Mouse (Mus musculus) neural tube, embryonic 13.5 days (tissue): ENCODE measurements around the gene Tmem97. TPM values are rescaled to one million over a fixed set of nuclear protein-coding genes. Genes with fewer than 3 reads are reported as not detected.
"Not testable (repeated sequence)": the region's sequence is repeated elsewhere in the genome, so short reads cannot be mapped to it uniquely, and the experiment has no call there.

ENCODE experiments used
- ATAC-seq: fragments of 200-750 bp; cut with Nextera tagmentation; 2 replicates; pipeline ENCODE4 v1.8.0; 2017; ENCODE audit warnings: low read depth, mild to moderate bottlenecking, moderate TSS enrichment, moderate library complexity
- H3K27ac ChIP-seq: fragments of 300-500 bp; sonication (generic); replicated peaks from 2 replicates; pipeline ENCODE4 v1.5.1; 2015; ENCODE audit warnings: moderate library complexity, mild to moderate bottlenecking, inconsistent platforms
- H3K27me3 ChIP-seq: fragments of 300-500 bp; sonication (generic); 2 replicates; pipeline ENCODE4 v1.6.1; 2015; ENCODE audit warnings: mild to moderate bottlenecking, inconsistent platforms
- H3K36me3 ChIP-seq: fragments of 300-500 bp; sonication (generic); 2 replicates; pipeline ENCODE4 v1.6.1; 2015; ENCODE audit warnings: mild to moderate bottlenecking, inconsistent platforms
- H3K4me1 ChIP-seq: fragments of 300-500 bp; sonication (generic); replicated peaks from 2 replicates; pipeline ENCODE4 v1.6.1; 2015; ENCODE audit warnings: inconsistent platforms
- H3K4me2 ChIP-seq: fragments of 300-500 bp; sonication (generic); 2 replicates; pipeline ENCODE4 v1.6.1; 2015; ENCODE audit warnings: inconsistent platforms, mild to moderate bottlenecking, moderate library complexity
- H3K4me3 ChIP-seq: fragments of 300-500 bp; sonication (generic); 2 replicates; pipeline ENCODE4 v1.5.1; 2015; ENCODE audit warnings: mild to moderate bottlenecking, inconsistent platforms
- H3K9ac ChIP-seq: fragments of 300-500 bp; sonication (generic); 2 replicates; pipeline ENCODE4 v1.6.1; 2015; ENCODE audit warnings: moderate library complexity, mild to moderate bottlenecking, inconsistent platforms
- H3K9me3 ChIP-seq: fragments of 300-500 bp; sonication (generic); 2 replicates; pipeline ENCODE4 v1.6.1; 2016; ENCODE audit warnings: inconsistent platforms
- WGBS: fragments of 180-500 bp; shearing (Covaris S2); methylation state at CpG from one replicate; pipeline ENCODE4 v1.1.7; 2015; 5-methylcytosine and 5-hydroxymethylcytosine counted together
- polyA plus RNA-seq: library from polyadenylated mRNA; unstranded; fragments of >200 nt; fragmentation: Nextera tagmentation; extraction: Ambion mirVana; gene quantifications from 2 replicates; pipeline ENCODE4 v1.2.1, GENCODE M21; 2015

Gene Tmem97
- polyA plus RNA-seq, 1 experiment from 2014 or later: 31.5 TPM

GRCm38 (mm10) chr11:78547718-78548460, 2.7 kb downstream of the Tmem97 start:
- WGBS: 76% methylated on average over 2 of the region's 2 CpGs
- no peak overlapping the region for H3K4me3 ChIP-seq
- no peaks in the 10 kb centered on the region for H3K9me3 ChIP-seq
- peaks cover 20% of the 10 kb centered on the region for H3K36me3 ChIP-seq
- no peak overlapping the region for H3K4me2 ChIP-seq
- no peak overlapping the region for H3K27ac ChIP-seq
- ATAC-seq: no peak
- no peak overlapping the region for H3K9ac ChIP-seq
- H3K4me1 ChIP-seq: peaks cover 29% of the 10 kb centered on the region
- no peaks in the 10 kb centered on the region for H3K27me3 ChIP-seq

GRCm38 (mm10) chr11:78545181-78545580, 5.4 kb downstream of the Tmem97 start:
- H3K4me3 ChIP-seq: no peak overlapping the region
- H3K27ac ChIP-seq: no peak overlapping the region
- H3K36me3 ChIP-seq: peaks cover 43% of the 10 kb centered on the region
- no peak for ATAC-seq
- H3K4me1 ChIP-seq: peaks cover 23% of the 10 kb centered on the region
- no peak overlapping the region for H3K9ac ChIP-seq
- 76% methylated on average over 8 of the region's 8 CpGs for WGBS
- no peaks in the 10 kb centered on the region for H3K9me3 ChIP-seq
- no peak overlapping the region for H3K4me2 ChIP-seq
- H3K27me3 ChIP-seq: no peaks in the 10 kb centered on the region

GRCm38 (mm10) chr11:78544449-78545111, 6.0 kb downstream of the Tmem97 start:
- Histone ChIP-seq H3K9ac (no peak overlapping the region), H3K4me2 (no peak overlapping the region), H3K36me3 (peaks cover 49% of the 10 kb centered on the region), H3K27ac (no peak overlapping the region), H3K4me1 (peaks cover 17% of the 10 kb centered on the region), H3K27me3 (no peaks in the 10 kb centered on the region), H3K4me3 (no peak overlapping the region), H3K9me3 (no peaks in the 10 kb centered on the region)
- WGBS: 90% methylated on average over 7 of the region's 7 CpGs
- no peak for ATAC-seq

- Histone ChIP-seq H3K36me3 (peaks cover 57% of the 10 kb centered on the region), H3K4me3 (no peak overlapping the region)
Observed at GRCm38 (mm10) chr11:78540358-78540757, 10.2 kb downstream of the Tmem97 start.

GRCm38 (mm10) chr11:78536690-78537084, 13.9 kb downstream of the Tmem97 start:
- WGBS: 2% methylated on average over 14 of the region's 14 CpGs
- H3K9me3 ChIP-seq: no peaks in the 10 kb centered on the region
- H3K4me3 ChIP-seq: peak overlapping the region; percentile 83
- H3K27ac ChIP-seq: peak overlapping the region; percentile 90
- ATAC-seq: no peak; the same call in 1 of the 2 replicates
- peaks cover 34% of the 10 kb centered on the region for H3K4me1 ChIP-seq
- no peaks in the 10 kb centered on the region for H3K27me3 ChIP-seq
- peaks cover 30% of the 10 kb centered on the region for H3K36me3 ChIP-seq
- peak overlapping the region; percentile 87 for H3K4me2 ChIP-seq
- H3K9ac ChIP-seq: peak overlapping the region; percentile 90

More at GRCm38 (mm10) chr11:78540358-78540757, 10.2 kb downstream of the Tmem97 start:
- Histone ChIP-seq H3K9me3 (no peaks in the 10 kb centered on the region), H3K4me2 (no peak overlapping the region), H3K4me1 (peaks cover 16% of the 10 kb centered on the region), H3K9ac (no peak overlapping the region), H3K27ac (no peak overlapping the region), H3K27me3 (no peaks in the 10 kb centered on the region)
- 92% methylated on average over 3 of the region's 3 CpGs for WGBS
- no peak for ATAC-seq

- Histone ChIP-seq H3K4me3 (peak within 1 kb of the TSS; percentile 83), H3K9ac (peak within 1 kb of the TSS; percentile 90), H3K36me3 (peaks cover 27% of the 10 kb centered on the region), H3K9me3 (no peaks in the 10 kb centered on the region), H3K27me3 (no peaks in the 10 kb centered on the region), H3K27ac (peak within 1 kb of the TSS; percentile 93), H3K4me2 (peak within 1 kb of the TSS; percentile 87), H3K4me1 (peaks cover 34% of the 10 kb centered on the region)
- ATAC-seq: peak; percentile 98
- WGBS: under 1% methylated on average over 52 of the region's 52 CpGs
Observed at GRCm38 (mm10) chr11:78536080-78536689, 14.4 kb downstream of the Tmem97 start, which contains the start of the genes Tnfaip1 and Ift20. Gene Tnfaip1 (minus strand): TSS chr11:78536332. Gene Ift20 (plus strand): TSS chr11:78536361.

GRCm38 (mm10) chr11:78535376-78536079, 15.0 kb downstream of the Tmem97 start:
- H3K27me3 ChIP-seq: no peaks in the 10 kb centered on the region
- peak overlapping the region; percentile 87 for H3K9ac ChIP-seq
- peaks cover 34% of the 10 kb centered on the region for H3K4me1 ChIP-seq
- WGBS: under 1% methylated on average over 23 of the region's 23 CpGs
- H3K27ac ChIP-seq: peak overlapping the region; percentile 93
- no peaks in the 10 kb centered on the region for H3K9me3 ChIP-seq
- peak; percentile 29 for ATAC-seq
- H3K36me3 ChIP-seq: peaks cover 21% of the 10 kb centered on the region
- peak overlapping the region; percentile 87 for H3K4me2 ChIP-seq
- H3K4me3 ChIP-seq: peak overlapping the region; percentile 83

- Histone ChIP-seq H3K27ac (no peak overlapping the region), H3K36me3 (peaks cover 19% of the 10 kb centered on the region), H3K9me3 (no peaks in the 10 kb centered on the region), H3K4me3 (peak overlapping the region; percentile 83), H3K4me1 (peaks cover 34% of the 10 kb centered on the region), H3K9ac (peak overlapping the region; percentile 87), H3K4me2 (peak overlapping the region; percentile 87), H3K27me3 (no peaks in the 10 kb centered on the region)
- 93% methylated on average over 4 of the region's 4 CpGs for WGBS
- ATAC-seq: no peak
Observed at GRCm38 (mm10) chr11:78534516-78534915, 16.1 kb downstream of the Tmem97 start.

GRCm38 (mm10) chr11:78531515-78531914, 19.1 kb downstream of the Tmem97 start:
- not testable (repeated sequence) for H3K4me2 ChIP-seq, H3K9me3 ChIP-seq, ATAC-seq, H3K27me3 ChIP-seq, H3K4me3 ChIP-seq, H3K9ac ChIP-seq, H3K27ac ChIP-seq
- 92% methylated on average over 10 of the region's 10 CpGs for WGBS
- Histone ChIP-seq H3K36me3 (peaks cover 39% of the 10 kb centered on the region), H3K4me1 (peaks cover 19% of the 10 kb centered on the region)

GRCm38 (mm10) chr11:78531046-78531445, 19.5 kb downstream of the Tmem97 start:
- no peak overlapping the region for H3K9ac ChIP-seq
- no peak overlapping the region for H3K4me2 ChIP-seq
- no peak for ATAC-seq
- H3K27me3 ChIP-seq: no peaks in the 10 kb centered on the region
- 84% methylated on average over 6 of the region's 6 CpGs for WGBS
- peaks cover 43% of the 10 kb centered on the region for H3K36me3 ChIP-seq
- no peak overlapping the region; the same call in 1 of the 2 replicates for H3K27ac ChIP-seq
- no peak overlapping the region for H3K4me3 ChIP-seq
- H3K4me1 ChIP-seq: peaks cover 19% of the 10 kb centered on the region
- H3K9me3 ChIP-seq: no peaks in the 10 kb centered on the region

- WGBS: 93% methylated on average over 12 of the region's 12 CpGs
- H3K27me3 ChIP-seq: no peaks in the 10 kb centered on the region
- H3K9ac ChIP-seq: no peak overlapping the region
- H3K36me3 ChIP-seq: peaks cover 54% of the 10 kb centered on the region
- no peak for ATAC-seq
- peaks cover 15% of the 10 kb centered on the region for H3K4me1 ChIP-seq
- H3K4me3 ChIP-seq: no peak overlapping the region
- H3K27ac ChIP-seq: no peak overlapping the region
- H3K4me2 ChIP-seq: no peak overlapping the region
- H3K9me3 ChIP-seq: no peaks in the 10 kb centered on the region
Observed at GRCm38 (mm10) chr11:78530001-78530400, 20.6 kb downstream of the Tmem97 start.
